Mouse (Mus musculus) G1E-ER4 (cell line): ENCODE measurements around the gene Tubb2b. TPM values are rescaled to one million over a fixed set of nuclear protein-coding genes. Genes with fewer than 3 reads are reported as not detected.

Source experiments
- GATA1 ChIP-seq: IDR thresholded peaks from one replicate; pipeline ENCODE4 v1.8.0; 2012; ENCODE audit warnings: low read length, inconsistent platforms
- polyA plus RNA-seq: library from polyadenylated mRNA; stranded (reverse); fragments of >175 nt; gene quantifications from 2 replicates; pipeline ENCODE4 v1.2.3, GENCODE M21; 2012

The Tubb2b gene
- 0.60 and 1.2 TPM in 2 replicates for polyA plus RNA-seq

- TF ChIP-seq GATA1, result no peak
Observed at GRCm38 (mm10) chr13:34130226-34130731, at the start of gene Tubb2b. Gene Tubb2b, minus strand, starts transcription at chr13:34130466.

GRCm38 (mm10) chr13:34174025-34174424, 43.8 kb upstream of the Tubb2b start:
- no peak for TF ChIP-seq GATA1

GRCm38 (mm10) chr13:34163304-34163975, 33.2 kb upstream of the Tubb2b start:
- no peak for TF ChIP-seq GATA1

GRCm38 (mm10) chr13:34162491-34163303, 32.4 kb upstream of the Tubb2b start, which contains the start of gene Psmg4:
Gene Psmg4, plus strand, starts transcription at chr13:34162964.
- no peak for TF ChIP-seq GATA1

GRCm38 (mm10) chr13:34159926-34160325, 29.7 kb upstream of the Tubb2b start:
- TF ChIP-seq GATA1, result no peak

- TF ChIP-seq GATA1, result no peak
Observed at GRCm38 (mm10) chr13:34157596-34158157, 27.4 kb upstream of the Tubb2b start.

GRCm38 (mm10) chr13:34156840-34157185, 26.5 kb upstream of the Tubb2b start:
- TF ChIP-seq GATA1, result no peak

GRCm38 (mm10) chr13:34156133-34156839, 26.0 kb upstream of the Tubb2b start:
- TF ChIP-seq GATA1, result no peak

- no peak for TF ChIP-seq GATA1
Observed at GRCm38 (mm10) chr13:34154931-34155272, 24.6 kb upstream of the Tubb2b start.

- no peak for TF ChIP-seq GATA1
Observed at GRCm38 (mm10) chr13:34154217-34154930, 24.1 kb upstream of the Tubb2b start.

- no peak for TF ChIP-seq GATA1
Observed at GRCm38 (mm10) chr13:34153254-34154011, 23.2 kb upstream of the Tubb2b start.

GRCm38 (mm10) chr13:34152695-34153094, 22.4 kb upstream of the Tubb2b start:
- TF ChIP-seq GATA1, result no peak

GRCm38 (mm10) chr13:34151425-34151824, 21.2 kb upstream of the Tubb2b start:
- no peak for TF ChIP-seq GATA1

- TF ChIP-seq GATA1, result no peak
Observed at GRCm38 (mm10) chr13:34150271-34151027, 20.2 kb upstream of the Tubb2b start.
